ENCODE assay signal across 11 mouse cellular contexts in genomic region chr3:136684191-136684958, GRCm38 (mm10). TPM values are rescaled to one million over a fixed set of nuclear protein-coding genes. Genes with fewer than 3 reads are reported as not detected.
A peak's percentile ranks its signal among the peaks of the same experiment; 100 is the strongest.
DNase-seq lines count a peak whose midpoint lies in the region; ATAC-seq and TF ChIP-seq lines count a peak whose summit lies in the region.
"Had no signal": no experiment of that assay in that cellular context is flagged by ENCODE, and none has a peak within 500 bp of the region (broad histone marks: within the 10 kb centered on the region; RNA-seq: fewer than 3 reads in every experiment).

No protein-coding gene starts in this region.

- WGBS in liver, postnatal 0 days (ENCODE audit: insufficient replicate concordance) = 47% methylated on average over 15 of the region's 15 CpGs

- H3K4me3 ChIP-seq in liver, postnatal 0 days (ENCODE audit: low read depth, low read length) = no peak overlapping the region

- H3K27ac ChIP-seq in liver, postnatal 0 days (ENCODE audit: low read depth) = no peak overlapping the region; the same call in 1 of the 2 replicates

- peak; percentile 17; the same call in 1 of the 2 replicates for ATAC-seq in liver, postnatal 0 days
- ATAC-seq in neutrophil, adult 5-6 weeks (ENCODE audit: extremely low read depth, insufficient number of reproducible peaks, low FRiP score, poor library complexity, severe bottlenecking) = peak; percentile 28; the same call in 1 of the 2 replicates
- ATAC-seq: intestine, embryonic 16.5 days had no signal

- peaks cover 18% of the 10 kb centered on the region for H3K4me1 ChIP-seq in liver, postnatal 0 days (ENCODE audit: insufficient read depth)

- no peak overlapping the region for H3K9ac ChIP-seq in liver, postnatal 0 days (replicated peaks)

- no peak for TF ChIP-seq CTCF in liver, postnatal 0 days (IDR thresholded peaks at IDR 0.05; ENCODE audit: low read depth)

- TF ChIP-seq EP300 in liver, postnatal 0 days (IDR thresholded peaks at IDR 0.05; ENCODE audit: low read depth) = no peak

- peak overlapping the region; percentile 34 for H3K4me2 ChIP-seq in liver, postnatal 0 days (ENCODE audit: low read depth, low read length)

- no peaks in the 10 kb centered on the region for H3K9me3 ChIP-seq in liver, postnatal 0 days (ENCODE audit: low read length)

- H3K36me3 ChIP-seq in liver, postnatal 0 days (replicated peaks; ENCODE audit: insufficient read depth, low read length) = no peaks in the 10 kb centered on the region

- no peaks in the 10 kb centered on the region for H3K27me3 ChIP-seq in liver, postnatal 0 days (ENCODE audit: insufficient read depth, low read length)

- peak; percentile 22 for DNase-seq in layer of hippocampus, adult 9-11 months
- no peak for DNase-seq in layer of hippocampus, postnatal 14 days (ENCODE audit: low spot score in 2 of 2)
- peak; percentile 79 for DNase-seq in brain, adult 2 months (ENCODE audit: low read depth, low spot score)
- peak; percentile 27 for DNase-seq in liver, postnatal 0 days
- DNase-seq in thymus, postnatal 36 days = no peak
- no peak for DNase-seq in Muller cell, postnatal 12 days (ENCODE audit: inconsistent ontology term)
- DNase-seq: gastrocnemius, postnatal 36 days; heart, postnatal 14 days; spleen, adult 18-20 months had no signal

RNA-seq across cellular contexts. Expression of gene Ppp3ca, which starts 14.5 kb away (rescaled TPM):
- 100 to 1,000 TPM; 988 to 997 TPM for total RNA-seq in layer of hippocampus, postnatal 14 days (2021)
- 21.6 and 23.7 TPM in 2 replicates for polyA plus RNA-seq in liver, postnatal 0 days (2015; fragmentation: Nextera tagmentation; extraction: Ambion mirVana)
- 188 and 206 TPM in 2 replicates for total RNA-seq in neutrophil, adult 5-6 weeks (2017)

Comparison
In these comparisons a context has a peak if more than half of its experiments do, and no peak if none do; other contexts are left out.
1. DNase-seq: peak in layer of hippocampus, adult 9-11 months (single experiment), brain, adult 2 months (single experiment) and liver, postnatal 0 days (single experiment); none in layer of hippocampus, postnatal 14 days (0 of 2), thymus, postnatal 36 days (0 of 2) and Muller cell, postnatal 12 days (single experiment).